Mouse (Mus musculus): ENCODE measurements around the gene Gpr68. TPM values are rescaled to one million over a fixed set of nuclear protein-coding genes. Genes with fewer than 3 reads are reported as not detected.
A peak's percentile ranks its signal among the peaks of the same experiment; 100 is the strongest.

Gene Gpr68
- polyA plus RNA-seq, 1 experiment from 2014 or later: 0.32 TPM

DNA sequence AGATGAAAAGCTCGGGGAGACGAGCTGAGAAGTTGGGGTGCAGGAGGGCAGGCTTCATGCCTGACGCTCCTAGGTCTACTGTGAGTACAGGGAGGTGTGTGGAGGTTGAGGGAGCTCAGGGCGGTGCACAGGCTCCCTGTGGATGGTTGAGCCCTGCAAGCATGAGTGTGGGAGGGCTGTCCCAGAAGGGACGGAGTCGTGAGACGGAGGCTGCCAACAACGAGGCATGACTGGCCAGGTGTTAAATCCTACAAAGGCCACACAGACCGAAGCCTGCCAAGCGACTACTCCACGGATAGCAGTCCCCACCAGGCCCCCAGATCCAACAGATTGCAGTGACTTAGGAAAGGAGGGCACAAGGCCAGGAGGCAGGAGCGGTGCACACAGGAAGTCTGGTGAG is 2.7 kb upstream of the Gpr68 start:
- peaks cover 16% of the 10 kb centered on the region; the same call in 1 of the 2 replicates for H3K27me3 ChIP-seq (ENCODE audit: insufficient read depth, low read length)
- ATAC-seq (ENCODE audit: insufficient read depth) (no peak), DNase-seq (no peak)
- WGBS: 74% methylated on average over 12 of the region's 12 CpGs
- H3K4me1 ChIP-seq (ENCODE audit: insufficient read depth): no peaks in the 10 kb centered on the region
- no peak overlapping the region for H3K4me3 ChIP-seq (ENCODE audit: low read depth, low read length)
- H3K4me2 ChIP-seq: no peak overlapping the region
- no peaks in the 10 kb centered on the region for H3K9me3 ChIP-seq (ENCODE audit: low read depth, low read length)
- TF ChIP-seq CTCF (IDR thresholded peaks at IDR 0.05; ENCODE audit: low read depth): no peak
- H3K36me3 ChIP-seq (ENCODE audit: insufficient read depth): peaks cover 15% of the 10 kb centered on the region; the same call in 1 of the 2 replicates
- H3K9ac ChIP-seq: no peak overlapping the region
- H3K27ac ChIP-seq (ENCODE audit: low read depth): no peak overlapping the region

DNA sequence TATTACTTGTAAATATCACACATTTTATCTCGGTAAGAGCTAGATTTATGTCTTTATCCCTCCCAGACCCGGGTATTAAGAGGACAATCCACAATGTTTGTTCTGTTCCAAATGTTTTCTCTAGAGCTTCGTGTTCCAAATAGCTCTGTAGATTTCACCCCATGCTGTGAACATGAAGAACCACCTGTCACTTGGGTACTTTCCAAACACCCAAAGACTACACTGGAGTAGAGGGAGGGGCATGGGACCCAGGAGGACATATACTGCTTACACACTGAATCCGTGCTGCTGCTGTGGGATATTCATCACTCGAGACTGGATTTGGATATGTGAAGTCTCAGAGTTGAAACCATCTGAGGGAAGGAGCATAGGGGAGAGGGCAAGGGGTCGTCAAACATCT is 1.8 kb upstream of the Gpr68 start:
- DNase-seq (no peak), ATAC-seq (ENCODE audit: insufficient read depth) (no peak)
- H3K4me1 ChIP-seq (ENCODE audit: insufficient read depth): no peaks in the 10 kb centered on the region
- 50% methylated on average over 6 of the region's 6 CpGs for WGBS
- H3K9me3 ChIP-seq (ENCODE audit: low read depth, low read length): no peaks in the 10 kb centered on the region
- peaks cover 15% of the 10 kb centered on the region; the same call in 1 of the 2 replicates for H3K36me3 ChIP-seq (ENCODE audit: insufficient read depth)
- no peak overlapping the region for H3K9ac ChIP-seq
- no peak for TF ChIP-seq CTCF (IDR thresholded peaks at IDR 0.05; ENCODE audit: low read depth)
- H3K27ac ChIP-seq (ENCODE audit: low read depth): no peak overlapping the region
- H3K4me3 ChIP-seq (ENCODE audit: low read depth, low read length): no peak overlapping the region
- H3K4me2 ChIP-seq: no peak overlapping the region
- peaks cover 16% of the 10 kb centered on the region; the same call in 1 of the 2 replicates for H3K27me3 ChIP-seq (ENCODE audit: insufficient read depth, low read length)

DNA sequence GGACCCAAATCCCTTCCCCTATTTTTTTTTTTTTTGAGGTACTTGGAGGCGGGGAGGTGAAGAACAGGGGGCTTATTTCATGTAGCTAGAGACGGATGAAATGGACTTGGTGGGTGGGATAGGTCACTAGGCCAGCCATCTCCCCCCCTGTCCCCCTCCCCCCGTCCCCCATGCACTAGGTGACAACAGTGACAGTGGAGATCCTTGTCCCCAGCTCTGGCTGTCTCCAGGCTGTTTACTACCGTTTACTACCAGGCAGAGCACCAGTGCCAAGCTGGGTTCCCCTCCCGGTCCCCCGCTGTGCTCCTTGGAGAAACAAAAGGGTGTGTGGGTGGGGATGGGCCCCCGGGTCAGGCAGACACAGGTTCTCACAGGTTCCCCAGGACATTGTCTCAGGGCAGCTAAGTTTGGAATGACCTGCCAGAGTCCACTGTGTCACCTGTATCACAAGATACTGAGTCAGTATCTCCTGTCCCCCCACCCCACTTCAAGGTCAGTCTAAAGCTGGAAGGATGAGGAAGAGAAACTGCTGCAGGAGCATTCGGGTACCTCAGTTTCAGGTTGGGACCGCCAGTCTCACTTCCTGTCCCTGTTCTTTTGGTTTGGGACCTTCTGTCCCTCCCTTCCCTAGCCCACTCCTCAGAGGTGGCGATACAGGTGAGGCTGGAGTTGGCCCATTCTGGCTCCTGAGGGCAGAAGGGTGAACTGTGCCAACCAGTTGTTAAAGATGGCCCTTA is 468 bp upstream of the Gpr68 start:
- Histone ChIP-seq H3K4me1 (ENCODE audit: insufficient read depth) (no peaks in the 10 kb centered on the region), H3K27ac (ENCODE audit: low read depth) (no peak overlapping the region), H3K36me3 (ENCODE audit: insufficient read depth) (peaks cover 14% of the 10 kb centered on the region; the same call in 1 of the 2 replicates), H3K9ac (peak overlapping the region; percentile 38; the same call in 1 of the 2 replicates), H3K27me3 (ENCODE audit: insufficient read depth, low read length) (peaks cover 16% of the 10 kb centered on the region; the same call in 1 of the 2 replicates), H3K4me2 (peak overlapping the region; percentile 73), H3K4me3 (ENCODE audit: low read depth, low read length) (peak overlapping the region; percentile 34), H3K9me3 (ENCODE audit: low read depth, low read length) (no peaks in the 10 kb centered on the region)
- 24% methylated on average over 10 of the region's 10 CpGs for WGBS
- DNase-seq (no peak), ATAC-seq (ENCODE audit: insufficient read depth) (no peak)
- no peak for TF ChIP-seq CTCF (IDR thresholded peaks at IDR 0.05; ENCODE audit: low read depth)

DNA sequence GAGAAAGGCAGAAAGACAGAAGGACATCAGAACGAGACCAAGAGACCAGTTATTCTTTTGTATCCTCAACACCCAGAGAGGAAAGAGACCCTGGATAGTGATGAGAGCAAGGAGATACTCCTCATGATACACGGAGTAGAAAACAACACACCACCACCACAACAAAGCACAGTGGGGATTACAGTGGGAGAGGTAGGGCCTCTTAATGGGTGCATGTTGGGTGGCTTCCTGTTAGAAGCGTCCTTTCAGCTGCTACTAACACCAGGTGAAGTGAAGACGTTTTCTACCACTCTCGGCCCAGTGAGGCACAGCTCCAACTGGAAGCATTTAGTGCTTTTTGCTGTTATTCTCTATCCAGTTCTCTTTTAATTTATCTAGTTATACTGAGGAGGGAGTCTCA is 1.1 kb downstream of the Gpr68 start:
- no peak for DNase-seq
- Histone ChIP-seq H3K4me1 (ENCODE audit: insufficient read depth) (no peaks in the 10 kb centered on the region), H3K36me3 (ENCODE audit: insufficient read depth) (peaks cover 1% of the 10 kb centered on the region; the same call in 1 of the 2 replicates), H3K4me3 (ENCODE audit: low read depth, low read length) (no peak overlapping the region), H3K27ac (ENCODE audit: low read depth) (no peak overlapping the region), H3K9ac (no peak overlapping the region), H3K4me2 (no peak overlapping the region), H3K27me3 (ENCODE audit: insufficient read depth, low read length) (peaks cover 16% of the 10 kb centered on the region; the same call in 1 of the 2 replicates), H3K9me3 (ENCODE audit: low read depth, low read length) (no peaks in the 10 kb centered on the region)
- no peak for TF ChIP-seq CTCF (IDR thresholded peaks at IDR 0.05; ENCODE audit: low read depth)
- WGBS: 76% methylated on average over 5 of the region's 5 CpGs
- ATAC-seq (ENCODE audit: insufficient read depth): no peak

DNA sequence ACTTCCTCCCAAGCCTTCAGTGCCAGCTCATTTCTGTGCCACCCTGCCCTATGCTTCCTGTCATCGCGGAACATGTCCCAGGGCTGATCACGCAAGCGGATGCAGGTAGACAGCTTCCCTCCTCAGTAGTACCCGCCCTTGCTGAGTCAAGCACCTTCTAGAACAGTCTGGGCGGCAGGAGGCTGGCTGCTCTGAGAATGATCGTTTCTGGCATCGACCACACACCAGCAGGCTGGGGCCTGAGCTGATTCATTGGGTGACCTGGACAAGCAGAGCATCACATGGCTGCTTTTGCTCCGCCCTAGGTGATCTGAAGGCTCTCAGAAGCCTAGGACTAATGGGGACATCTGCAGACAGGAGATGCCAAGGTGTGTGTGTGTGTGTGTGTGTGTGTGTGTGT is 4.2 kb downstream of the Gpr68 start:
- DNase-seq (no peak), ATAC-seq (ENCODE audit: insufficient read depth) (no peak)
- Histone ChIP-seq H3K4me1 (ENCODE audit: insufficient read depth) (no peaks in the 10 kb centered on the region), H3K9me3 (ENCODE audit: low read depth, low read length) (no peaks in the 10 kb centered on the region), H3K4me2 (no peak overlapping the region), H3K27me3 (ENCODE audit: insufficient read depth, low read length) (peaks cover 40% of the 10 kb centered on the region), H3K4me3 (ENCODE audit: low read depth, low read length) (no peak overlapping the region), H3K27ac (ENCODE audit: low read depth) (no peak overlapping the region), H3K36me3 (ENCODE audit: insufficient read depth) (no peaks in the 10 kb centered on the region), H3K9ac (no peak overlapping the region)
- WGBS: 81% methylated on average over 9 of the region's 9 CpGs
- no peak for TF ChIP-seq CTCF (IDR thresholded peaks at IDR 0.05; ENCODE audit: low read depth)

DNA sequence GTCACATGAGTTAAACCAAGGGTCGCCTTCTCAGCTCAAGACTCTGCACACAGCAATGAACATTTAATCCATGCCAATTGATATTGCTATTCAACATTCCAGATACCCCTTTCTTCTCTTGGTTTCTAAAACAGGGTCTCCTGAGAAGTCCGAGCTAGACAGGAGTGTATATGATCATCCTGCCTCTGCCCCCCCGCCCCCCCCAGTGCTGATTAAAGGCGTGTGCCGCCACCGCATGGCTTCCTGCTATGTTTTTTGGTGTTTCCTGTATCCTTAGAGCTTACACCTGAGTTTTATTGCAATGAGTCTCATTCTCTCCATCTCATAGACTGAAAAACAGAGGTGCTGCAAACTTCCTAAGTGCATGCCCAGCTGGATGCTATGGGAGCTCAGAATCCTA is 6.6 kb downstream of the Gpr68 start:
- WGBS: 74% methylated on average over 6 of the region's 6 CpGs
- Histone ChIP-seq H3K27ac (ENCODE audit: low read depth) (no peak overlapping the region), H3K9ac (no peak overlapping the region), H3K4me3 (ENCODE audit: low read depth, low read length) (no peak overlapping the region), H3K4me1 (ENCODE audit: insufficient read depth) (no peaks in the 10 kb centered on the region), H3K4me2 (no peak overlapping the region), H3K9me3 (ENCODE audit: low read depth, low read length) (no peaks in the 10 kb centered on the region), H3K36me3 (ENCODE audit: insufficient read depth) (no peaks in the 10 kb centered on the region), H3K27me3 (ENCODE audit: insufficient read depth, low read length) (peaks cover 44% of the 10 kb centered on the region)
- no peak for TF ChIP-seq CTCF (IDR thresholded peaks at IDR 0.05; ENCODE audit: low read depth)
- no peak for ATAC-seq (ENCODE audit: insufficient read depth)
- no peak for DNase-seq

DNA sequence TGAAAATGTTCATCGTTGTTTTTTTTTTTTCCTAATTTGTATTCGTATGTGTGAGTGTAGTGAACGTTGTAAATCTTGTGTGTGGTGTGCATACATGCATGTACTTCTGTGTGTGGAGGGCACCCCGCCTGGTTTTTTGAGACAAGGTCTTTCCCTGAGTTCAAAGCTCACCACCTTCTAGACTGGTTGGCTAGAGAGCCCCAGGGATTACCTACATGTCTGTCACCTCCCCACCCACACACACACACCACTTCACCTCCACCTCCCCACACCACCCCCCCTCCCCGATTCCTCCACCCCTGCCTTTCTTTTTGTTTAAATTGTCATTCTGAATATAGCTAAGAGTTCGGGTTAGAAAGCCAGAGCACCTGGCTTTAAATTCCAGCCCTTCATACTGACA is 7.1 kb downstream of the Gpr68 start:
- H3K36me3 ChIP-seq (ENCODE audit: insufficient read depth): no peaks in the 10 kb centered on the region
- no peak for ATAC-seq (ENCODE audit: insufficient read depth)
- H3K27me3 ChIP-seq (ENCODE audit: insufficient read depth, low read length): peaks cover 47% of the 10 kb centered on the region
- no peak for TF ChIP-seq CTCF (IDR thresholded peaks at IDR 0.05; ENCODE audit: low read depth)
- H3K9ac ChIP-seq: no peak overlapping the region
- H3K4me3 ChIP-seq (ENCODE audit: low read depth, low read length): no peak overlapping the region
- no peak overlapping the region for H3K4me2 ChIP-seq
- WGBS: 59% methylated on average over 6 of the region's 6 CpGs
- no peak overlapping the region for H3K27ac ChIP-seq (ENCODE audit: low read depth)
- no peaks in the 10 kb centered on the region for H3K9me3 ChIP-seq (ENCODE audit: low read depth, low read length)
- H3K4me1 ChIP-seq (ENCODE audit: insufficient read depth): no peaks in the 10 kb centered on the region
- DNase-seq: no peak
